Mouse (Mus musculus) G1E (cell line): ENCODE results near the gene Olfr10. TPM values are rescaled to one million over a fixed set of nuclear protein-coding genes. Genes with fewer than 3 reads are reported as not detected.

Experiments
- ATAC-seq: 2 replicates; pipeline ENCODE4 v1.8.0; 2016; ENCODE audit warnings: mild to moderate bottlenecking; ENCODE audit not compliant: insufficient number of reproducible peaks, poor library complexity, low FRiP score, severe bottlenecking; ENCODE audit errors: extremely low read depth
- DNase-seq: peaks from one replicate; pipeline ENCODE4 v3.0.0; 2012; ENCODE audit warnings: low spot score
- H3K27me3 ChIP-seq: 2 replicates; pipeline ENCODE4 v1.6.1; 2012; ENCODE audit warnings: mild to moderate bottlenecking, low read length, inconsistent platforms; ENCODE audit not compliant: insufficient read depth
- H3K36me3 ChIP-seq: replicated peaks from 2 replicates; pipeline ENCODE3; 2012; ENCODE audit warnings: mild to moderate bottlenecking, inconsistent platforms
- H3K4me1 ChIP-seq: 2 replicates; pipeline ENCODE4 v1.6.1; 2012; ENCODE audit warnings: low read depth, low read length, inconsistent platforms, mixed read lengths; ENCODE audit not compliant: insufficient read depth
- H3K4me3 ChIP-seq: 2 replicates; pipeline ENCODE4 v1.5.1; 2012; ENCODE audit warnings: low read depth, mild to moderate bottlenecking, inconsistent platforms, low read length, moderate library complexity, mixed read lengths
- H3K9me3 ChIP-seq: replicated peaks from 2 replicates; pipeline ENCODE4 v1.6.1; 2012; ENCODE audit warnings: inconsistent platforms
- CTCF ChIP-seq: IDR thresholded peaks from 2 replicates; pipeline ENCODE4 v1.5.1; 2012; ENCODE audit warnings: low read depth, low read length, inconsistent platforms, mixed read lengths
- GATA1 ChIP-seq: IDR thresholded peaks from 2 replicates; pipeline ENCODE4 v1.6.1; 2012; ENCODE audit warnings: borderline replicate concordance, low read length, inconsistent platforms, mixed read lengths
- GATA2 ChIP-seq: IDR thresholded peaks from 2 replicates; pipeline ENCODE4 v1.6.1; 2012; ENCODE audit warnings: low read depth, low read length, inconsistent platforms, borderline replicate concordance
- POLR2AphosphoS5 ChIP-seq: IDR thresholded peaks from 2 replicates; pipeline ENCODE4 v1.6.1; 2012; ENCODE audit warnings: low read depth, low read length, inconsistent platforms; ENCODE audit not compliant: insufficient replicate concordance
- TAL1 ChIP-seq: conservative IDR thresholded peaks from 2 replicates; pipeline ENCODE4 v1.6.1; 2012; ENCODE audit warnings: low read depth, low read length, inconsistent platforms, mixed read lengths
- polyA plus RNA-seq: library from polyadenylated mRNA; stranded (reverse); fragments of >175 nt; gene quantifications from 2 replicates; pipeline ENCODE4 v1.2.3, GENCODE M21; 2012
- total RNA-seq, 2 experiments: library from RNA; stranded (forward) in 1 of 2; stranded (reverse) in 1 of 2; fragments of 200-1000 nt in 1 of 2; fragments of >200 nt in 1 of 2; fragmentation: Nextera tagmentation in 1 of 2; gene quantifications; 2 replicates each; pipeline ENCODE4 v1.2.3; 2014 to 2017

Olfr10 gene
- total and polyA plus RNA-seq, 3 experiments: 0.11 TPM; not detected in 2

DNA sequence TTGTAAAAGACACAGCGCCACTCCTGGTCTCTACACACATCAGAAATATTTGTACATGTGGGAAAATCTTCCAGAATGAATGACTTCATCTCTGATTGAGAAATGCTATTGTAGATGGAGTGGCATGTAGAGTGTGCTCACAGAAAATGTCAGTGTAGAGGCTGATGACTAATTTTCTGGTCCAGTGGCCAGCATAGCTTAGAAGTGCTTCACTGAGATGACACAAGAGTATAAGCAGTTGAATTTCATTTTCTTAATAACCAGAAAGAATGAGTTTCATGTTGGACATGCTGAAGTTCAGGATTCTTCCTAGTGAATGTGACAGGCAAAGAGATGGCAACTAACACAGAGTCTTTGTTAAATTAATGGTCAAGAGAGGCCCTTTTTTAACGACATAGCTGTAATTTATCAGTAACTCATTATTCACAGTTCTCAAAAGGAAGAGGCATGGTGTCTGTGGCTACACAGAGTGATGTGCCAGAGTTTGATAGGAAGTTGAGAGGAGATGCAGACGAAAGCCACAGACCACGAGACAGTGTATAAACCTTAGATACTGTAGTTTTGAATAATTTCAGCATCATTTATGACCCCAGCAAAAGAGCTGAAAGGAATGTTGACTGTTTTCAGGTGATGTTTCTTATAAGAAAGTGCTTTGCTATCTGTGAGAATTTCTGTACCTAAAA is 32.8 kb downstream of the Olfr10 start:
- no peaks in the 10 kb centered on the region for H3K4me1 ChIP-seq
- no peak for ATAC-seq

More for the DNA sequence above, 32.8 kb downstream of the Olfr10 start:
- H3K27me3 ChIP-seq: no peaks in the 10 kb centered on the region
- H3K9me3 ChIP-seq: no peaks in the 10 kb centered on the region
- TF ChIP-seq GATA1: no peak
- no peak for TF ChIP-seq CTCF
- TF ChIP-seq TAL1: no peak
- no peak for TF ChIP-seq POLR2AphosphoS5
- no peak for TF ChIP-seq GATA2
- H3K36me3 ChIP-seq: no peaks in the 10 kb centered on the region
- no peak overlapping the region for H3K4me3 ChIP-seq
- no peak for DNase-seq

Other genes with a start within 250 kb of the Olfr10 start
Only the 20 nearest of the 21 such genes appear.
- 16.5 and 25.1 TPM in 2 replicates for gene Ifi47, start 228.2 kb upstream of the Olfr10 start, total RNA-seq (2014; fragmentation: Nextera tagmentation)
- gene Ifi47, start 228.2 kb upstream of the Olfr10 start, total RNA-seq (2017): 31.6 and 32.2 TPM in 2 replicates
- gene Ifi47, start 228.2 kb upstream of the Olfr10 start, polyA plus RNA-seq: 0.81 and 0.99 TPM in 2 replicates
- not detected in 2 replicates for gene Olfr1396, start 189.9 kb upstream of the Olfr10 start, total RNA-seq (2014; fragmentation: Nextera tagmentation)
- gene Olfr1396, start 189.9 kb upstream of the Olfr10 start, total RNA-seq (2017): 0.06 and 0.11 TPM in 2 replicates
- not detected in 2 replicates for gene Olfr1396, start 189.9 kb upstream of the Olfr10 start, polyA plus RNA-seq
- not detected in 2 replicates for gene Olfr1395, start 162.5 kb upstream of the Olfr10 start, total RNA-seq (2014; fragmentation: Nextera tagmentation)
- gene Olfr1395, start 162.5 kb upstream of the Olfr10 start, total RNA-seq (2017): 0.06 and 0.16 TPM in 2 replicates
- gene Olfr1395, start 162.5 kb upstream of the Olfr10 start, polyA plus RNA-seq: not detected in 2 replicates
- not detected in 2 replicates for gene Olfr1394, start 150.4 kb upstream of the Olfr10 start, total RNA-seq (2014; fragmentation: Nextera tagmentation)
- gene Olfr1394, start 150.4 kb upstream of the Olfr10 start, total RNA-seq (2017): 0.16 and 0.17 TPM in 2 replicates
- gene Olfr1394, start 150.4 kb upstream of the Olfr10 start, polyA plus RNA-seq: not detected in 2 replicates
- not detected in 2 replicates for gene Btnl9, start 117.6 kb upstream of the Olfr10 start, total RNA-seq (2014; fragmentation: Nextera tagmentation)
- 0.17 and 0.22 TPM in 2 replicates for gene Btnl9, start 117.6 kb upstream of the Olfr10 start, total RNA-seq (2017)
- gene Btnl9, start 117.6 kb upstream of the Olfr10 start, polyA plus RNA-seq: not detected in 2 replicates
- gene Zfp62, start 101.4 kb upstream of the Olfr10 start, total RNA-seq (2014; fragmentation: Nextera tagmentation): 143 and 160 TPM in 2 replicates
- 72.7 and 78.2 TPM in 2 replicates for gene Zfp62, start 101.4 kb upstream of the Olfr10 start, total RNA-seq (2017)
- 6.5 and 13.3 TPM in 2 replicates for gene Zfp62, start 101.4 kb upstream of the Olfr10 start, polyA plus RNA-seq
- gene Mgat1, start 60.5 kb upstream of the Olfr10 start, total RNA-seq (2014; fragmentation: Nextera tagmentation): 18.2 and 20.0 TPM in 2 replicates
- gene Mgat1, start 60.5 kb upstream of the Olfr10 start, total RNA-seq (2017): 26.1 and 28.9 TPM in 2 replicates
- 34.8 and 36.9 TPM in 2 replicates for gene Mgat1, start 60.5 kb upstream of the Olfr10 start, polyA plus RNA-seq
- gene Olfr1393, start 26.4 kb upstream of the Olfr10 start, total RNA-seq (2014; fragmentation: Nextera tagmentation): not detected in 2 replicates
- 0.35 and 0.55 TPM in 2 replicates for gene Olfr1393, start 26.4 kb upstream of the Olfr10 start, total RNA-seq (2017)
- gene Olfr1393, start 26.4 kb upstream of the Olfr10 start, polyA plus RNA-seq: not detected in 2 replicates
- gene Olfr1392, start 19.5 kb upstream of the Olfr10 start, total RNA-seq (2014; fragmentation: Nextera tagmentation): 0.44 TPM in 1 of 2 replicates, not detected in the other
- 0.11 and 0.12 TPM in 2 replicates for gene Olfr1392, start 19.5 kb upstream of the Olfr10 start, total RNA-seq (2017)
- gene Olfr1392, start 19.5 kb upstream of the Olfr10 start, polyA plus RNA-seq: not detected in 2 replicates
- not detected in 2 replicates for gene Olfr1391, start 18.0 kb downstream of the Olfr10 start, total RNA-seq (2014; fragmentation: Nextera tagmentation)
- 0.16 TPM in 1 of 2 replicates, not detected in the other for gene Olfr1391, start 18.0 kb downstream of the Olfr10 start, total RNA-seq (2017)
- gene Olfr1391, start 18.0 kb downstream of the Olfr10 start, polyA plus RNA-seq: not detected in 2 replicates
- not detected in 2 replicates for gene Olfr1390, start 30.4 kb downstream of the Olfr10 start, total RNA-seq (2014; fragmentation: Nextera tagmentation)
- 0.12 and 0.22 TPM in 2 replicates for gene Olfr1390, start 30.4 kb downstream of the Olfr10 start, total RNA-seq (2017)
- gene Olfr1390, start 30.4 kb downstream of the Olfr10 start, polyA plus RNA-seq: not detected in 2 replicates
- not detected in 2 replicates for gene Olfr1389, start 118.3 kb downstream of the Olfr10 start, total RNA-seq (2014; fragmentation: Nextera tagmentation)
- gene Olfr1389, start 118.3 kb downstream of the Olfr10 start, total RNA-seq (2017): 0.12 and 0.22 TPM in 2 replicates
- not detected in 2 replicates for gene Olfr1389, start 118.3 kb downstream of the Olfr10 start, polyA plus RNA-seq
- gene Olfr1388, start 131.9 kb downstream of the Olfr10 start, total RNA-seq (2014; fragmentation: Nextera tagmentation): 0.87 and 0.98 TPM in 2 replicates
- 0.60 and 1.2 TPM in 2 replicates for gene Olfr1388, start 131.9 kb downstream of the Olfr10 start, total RNA-seq (2017)
- gene Olfr1388, start 131.9 kb downstream of the Olfr10 start, polyA plus RNA-seq: 0.04 and 0.12 TPM in 2 replicates
- gene Olfr1387, start 150.6 kb downstream of the Olfr10 start, total RNA-seq (2014; fragmentation: Nextera tagmentation): not detected in 2 replicates
- 0.05 and 0.46 TPM in 2 replicates for gene Olfr1387, start 150.6 kb downstream of the Olfr10 start, total RNA-seq (2017)
- not detected in 2 replicates for gene Olfr1387, start 150.6 kb downstream of the Olfr10 start, polyA plus RNA-seq
- gene Olfr1386, start 160.3 kb downstream of the Olfr10 start, total RNA-seq (2014; fragmentation: Nextera tagmentation): not detected in 2 replicates
- 0.22 and 0.23 TPM in 2 replicates for gene Olfr1386, start 160.3 kb downstream of the Olfr10 start, total RNA-seq (2017)
- gene Olfr1386, start 160.3 kb downstream of the Olfr10 start, polyA plus RNA-seq: not detected in 2 replicates
- gene Olfr1385, start 184.3 kb downstream of the Olfr10 start, total RNA-seq (2014; fragmentation: Nextera tagmentation): not detected in 2 replicates
- 0.22 and 0.35 TPM in 2 replicates for gene Olfr1385, start 184.3 kb downstream of the Olfr10 start, total RNA-seq (2017)
- not detected in 2 replicates for gene Olfr1385, start 184.3 kb downstream of the Olfr10 start, polyA plus RNA-seq
- gene Olfr1384, start 202.0 kb downstream of the Olfr10 start, total RNA-seq (2014; fragmentation: Nextera tagmentation): not detected in 2 replicates
- 0.05 and 0.06 TPM in 2 replicates for gene Olfr1384, start 202.0 kb downstream of the Olfr10 start, total RNA-seq (2017)
- not detected in 2 replicates for gene Olfr1384, start 202.0 kb downstream of the Olfr10 start, polyA plus RNA-seq
- not detected in 2 replicates for gene Olfr1383, start 214.9 kb downstream of the Olfr10 start, total RNA-seq (2014; fragmentation: Nextera tagmentation)
- 0.06 and 0.27 TPM in 2 replicates for gene Olfr1383, start 214.9 kb downstream of the Olfr10 start, total RNA-seq (2017)
- gene Olfr1383, start 214.9 kb downstream of the Olfr10 start, polyA plus RNA-seq: not detected in 2 replicates
- not detected in 2 replicates for gene Olfr1382, start 223.5 kb downstream of the Olfr10 start, total RNA-seq (2014; fragmentation: Nextera tagmentation)
- gene Olfr1382, start 223.5 kb downstream of the Olfr10 start, total RNA-seq (2017): 0.11 and 0.12 TPM in 2 replicates
- not detected in 2 replicates for gene Olfr1382, start 223.5 kb downstream of the Olfr10 start, polyA plus RNA-seq
- gene Olfr1381, start 238.7 kb downstream of the Olfr10 start, total RNA-seq (2014; fragmentation: Nextera tagmentation): not detected in 2 replicates
- gene Olfr1381, start 238.7 kb downstream of the Olfr10 start, total RNA-seq (2017): 0.05 and 0.06 TPM in 2 replicates
- gene Olfr1381, start 238.7 kb downstream of the Olfr10 start, polyA plus RNA-seq: not detected in 2 replicates